Mouse (Mus musculus) liver, embryonic 11.5 days (tissue): Measurements from ENCODE around the gene Stat5a. TPM values are rescaled to one million over a fixed set of nuclear protein-coding genes. Genes with fewer than 3 reads are reported as not detected.

Source experiments
- polyA plus RNA-seq: library from polyadenylated mRNA; unstranded; fragments of >200 nt; fragmentation: Nextera tagmentation; extraction: Ambion mirVana; gene quantifications from 2 replicates; pipeline ENCODE4 v1.2.1, GENCODE M21; 2014

Stat5a gene
- polyA plus RNA-seq, 1 experiment from 2014 or later: 26.3 TPM

Other genes with a start within 250 kb of the Stat5a start
- 35.4 and 36.5 TPM in 2 replicates for gene Nkiras2, start 240.1 kb upstream of the Stat5a start, polyA plus RNA-seq
- gene Dnajc7, start 239.2 kb upstream of the Stat5a start, polyA plus RNA-seq: 70.6 and 70.8 TPM in 2 replicates
- gene Zfp385c, start 166.9 kb upstream of the Stat5a start, polyA plus RNA-seq: not detected in 2 replicates
- 2.5 and 3.7 TPM in 2 replicates for gene Dhx58, start 155.1 kb upstream of the Stat5a start, polyA plus RNA-seq
- gene Kat2a, start 146.9 kb upstream of the Stat5a start, polyA plus RNA-seq: 66.3 and 75.7 TPM in 2 replicates
- gene Hspb9, start 145.5 kb upstream of the Stat5a start, polyA plus RNA-seq: 0.27 and 0.30 TPM in 2 replicates
- 51.2 TPM in 2 replicates for gene Rab5c, start 121.1 kb upstream of the Stat5a start, polyA plus RNA-seq
- gene Kcnh4, start 99.4 kb upstream of the Stat5a start, polyA plus RNA-seq: not detected in 2 replicates
- gene Hcrt, start 96.4 kb upstream of the Stat5a start, polyA plus RNA-seq: not detected in 2 replicates
- gene Ghdc, start 88.4 kb upstream of the Stat5a start, polyA plus RNA-seq: 3.1 and 3.8 TPM in 2 replicates
- 46.0 and 50.1 TPM in 2 replicates for gene Stat5b, start 8.6 kb upstream of the Stat5a start, polyA plus RNA-seq
- gene Stat3, start 80.2 kb downstream of the Stat5a start, polyA plus RNA-seq: 52.9 and 57.3 TPM in 2 replicates
- gene Cavin1, start 111.5 kb downstream of the Stat5a start, polyA plus RNA-seq: 22.6 and 23.3 TPM in 2 replicates
- gene Atp6v0a1, start 150.1 kb downstream of the Stat5a start, polyA plus RNA-seq: 55.4 and 60.0 TPM in 2 replicates
- 7.7 and 8.0 TPM in 2 replicates for gene Naglu, start 210.7 kb downstream of the Stat5a start, polyA plus RNA-seq
- 0.12 and 0.27 TPM in 2 replicates for gene Hsd17b1, start 219.1 kb downstream of the Stat5a start, polyA plus RNA-seq
- 43.3 and 45.8 TPM in 2 replicates for gene Coasy, start 223.2 kb downstream of the Stat5a start, polyA plus RNA-seq
- 45.3 and 45.6 TPM in 2 replicates for gene Mlx, start 227.9 kb downstream of the Stat5a start, polyA plus RNA-seq
- 40.7 and 42.8 TPM in 2 replicates for gene Psmc3ip, start 236.1 kb downstream of the Stat5a start, polyA plus RNA-seq